Mouse (Mus musculus) lung, postnatal 25 days (tissue): ENCODE measurements around the gene Lars2.
"Not testable (repeated sequence)": the region's sequence is repeated elsewhere in the genome, so short reads cannot be mapped to it uniquely, and the experiment has no call there.

Experiments
- DNase-seq: peaks from one replicate; pipeline ENCODE4 v3.0.0; 2022; ENCODE audit warnings: low spot score

Lars2 gene

GRCm38 (mm10) chr9:123366708-123367385 lies at the start of gene Lars2:
TSS of gene Lars2 (plus strand) at chr9:123366927.
- DNase-seq = peak; percentile 95

- DNase-seq = no peak
These were observed 40.6 kb upstream of the Lars2 start for GRCm38 (mm10) chr9:123326106-123326505.

DNA sequence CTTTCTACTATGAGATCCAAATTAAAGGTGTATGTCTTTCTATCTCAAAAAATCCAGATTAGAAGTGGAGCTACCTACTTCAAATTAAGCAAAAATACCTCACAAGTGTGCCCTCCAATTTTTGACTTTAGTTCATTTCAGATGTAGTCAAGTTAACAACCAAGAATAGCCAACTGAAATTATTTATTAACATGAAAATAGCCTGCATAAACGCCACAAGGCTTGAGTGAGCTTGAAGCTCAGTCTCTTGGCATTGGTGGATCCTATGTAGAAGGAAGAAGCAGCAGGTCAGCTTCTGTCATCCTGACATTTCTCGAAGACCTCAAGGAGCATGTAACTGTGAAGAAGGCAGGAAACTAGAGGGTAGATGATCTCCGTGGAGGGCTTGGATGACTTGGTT lies 38.4 kb upstream of the Lars2 start:
- DNase-seq = no peak

GRCm38 (mm10) chr9:123329831-123330230 lies 36.9 kb upstream of the Lars2 start:
- no peak for DNase-seq

- DNase-seq = not testable (repeated sequence)
These were observed 36.5 kb upstream of the Lars2 start for GRCm38 (mm10) chr9:123330271-123330670.

DNA sequence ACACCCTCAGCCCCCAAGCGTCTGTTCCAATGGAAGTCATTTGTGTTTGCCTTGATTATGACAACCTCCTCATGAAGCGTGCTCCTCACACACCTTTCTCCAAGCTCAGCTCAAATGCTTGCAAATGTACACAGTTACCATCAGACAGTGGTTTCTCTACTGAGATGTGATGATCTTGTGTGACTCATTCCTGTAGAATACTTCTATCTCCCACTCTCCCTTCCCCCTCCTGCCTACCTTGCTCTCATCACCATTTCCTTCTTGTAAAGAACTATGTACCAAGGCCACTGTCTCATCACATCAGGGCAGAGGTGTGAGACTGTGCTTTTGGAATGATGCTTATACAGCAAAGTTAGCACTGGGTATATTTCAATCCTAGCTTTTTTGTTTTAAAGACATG lies 33.2 kb upstream of the Lars2 start:
- no peak for DNase-seq

DNA sequence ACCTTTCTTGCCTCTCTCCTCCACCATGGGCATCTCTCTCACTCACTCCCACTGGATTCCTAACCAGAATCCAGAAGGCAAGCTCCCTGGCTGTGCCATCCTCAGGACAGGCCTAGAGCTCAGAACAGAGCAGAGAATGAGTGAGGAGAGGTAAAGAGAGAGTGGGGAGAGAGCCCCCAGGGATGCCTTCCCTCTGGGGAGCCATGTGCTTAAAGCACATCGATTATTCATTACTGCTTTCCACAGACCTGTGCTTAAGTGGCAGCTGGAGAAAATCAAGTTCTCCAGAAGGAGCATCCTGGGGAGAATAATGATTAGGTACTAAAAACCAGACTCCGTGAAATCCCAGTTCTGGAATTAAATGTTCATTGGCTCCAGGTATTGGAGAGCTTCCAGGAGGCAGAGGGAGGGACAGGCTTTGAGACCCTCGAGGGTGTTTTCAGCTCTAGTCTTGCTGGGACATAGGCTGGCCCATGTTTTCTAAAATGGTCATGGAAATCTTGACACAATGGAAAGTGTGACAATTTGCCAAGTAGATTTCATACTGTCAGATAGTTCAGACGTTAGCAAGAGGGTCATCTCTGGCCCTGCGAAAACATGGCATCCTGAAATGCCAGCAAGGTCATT lies 31.6 kb upstream of the Lars2 start:
- DNase-seq = no peak

DNA sequence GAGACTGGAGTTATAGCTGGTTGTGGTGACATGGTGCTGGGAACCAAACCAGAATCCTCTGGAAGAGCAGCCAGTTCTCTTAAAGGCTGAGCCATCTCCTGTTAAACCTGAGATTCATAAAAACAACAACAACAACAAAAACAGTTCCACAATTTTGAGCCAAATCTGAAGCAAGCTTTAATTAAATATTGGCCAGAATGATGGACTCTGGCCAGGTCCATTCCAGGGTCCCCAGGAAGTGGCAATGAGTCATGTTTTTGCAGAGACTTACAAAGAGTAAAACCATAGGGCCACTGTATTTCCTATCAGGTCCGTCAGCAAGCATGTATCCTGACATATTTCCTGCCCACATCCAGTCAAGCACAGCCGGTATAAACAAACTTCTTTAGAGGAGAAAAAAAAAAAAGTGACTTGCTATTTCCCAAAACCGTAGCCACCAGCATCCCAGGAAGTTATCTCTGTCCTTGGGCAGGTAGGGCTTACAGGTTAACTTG lies 27.0 kb upstream of the Lars2 start:
- DNase-seq = no peak

DNA sequence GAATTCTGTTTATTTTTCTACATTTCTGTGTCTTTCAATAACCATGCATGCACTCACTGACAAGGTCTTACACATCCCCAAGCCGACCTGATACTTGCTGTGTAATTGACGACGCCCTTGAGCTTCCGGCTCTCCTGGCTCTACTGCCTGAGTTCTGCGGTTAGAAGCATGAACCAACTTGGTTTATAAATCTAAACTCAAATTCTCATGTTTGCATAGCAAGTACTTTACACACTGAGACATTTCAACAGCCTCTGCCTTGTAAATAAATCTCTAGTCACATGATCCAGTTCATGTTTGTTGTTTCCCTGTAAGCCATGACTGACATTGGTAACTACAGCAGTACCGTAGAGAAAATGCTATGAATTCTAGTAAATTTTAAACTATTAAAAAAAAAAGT lies 25.5 kb upstream of the Lars2 start:
- DNase-seq = peak; percentile 37

GRCm38 (mm10) chr9:123343069-123343468 lies 23.7 kb upstream of the Lars2 start:
- no peak for DNase-seq

DNA sequence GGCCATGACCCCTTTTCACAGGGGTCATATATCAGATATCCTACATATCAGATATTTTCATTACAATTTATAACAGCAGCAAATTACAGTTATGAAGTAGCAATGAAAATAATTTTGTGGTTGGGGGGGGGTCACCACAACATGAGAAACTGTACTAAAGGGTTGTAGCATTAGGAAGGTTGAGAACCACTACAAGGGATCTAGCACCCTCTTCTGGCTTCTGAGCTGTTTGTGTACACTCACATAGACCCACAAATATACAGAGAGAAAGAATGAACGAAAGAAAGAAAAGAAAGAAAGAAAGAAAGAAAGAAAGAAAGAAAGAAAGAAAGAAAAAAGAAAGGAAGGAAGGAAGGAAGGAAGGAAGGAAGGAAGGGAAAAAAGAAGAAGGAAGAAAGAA lies 17.4 kb upstream of the Lars2 start:
- DNase-seq = not testable (repeated sequence)

GRCm38 (mm10) chr9:123359981-123360380 lies 6.7 kb upstream of the Lars2 start:
- no peak for DNase-seq

DNA sequence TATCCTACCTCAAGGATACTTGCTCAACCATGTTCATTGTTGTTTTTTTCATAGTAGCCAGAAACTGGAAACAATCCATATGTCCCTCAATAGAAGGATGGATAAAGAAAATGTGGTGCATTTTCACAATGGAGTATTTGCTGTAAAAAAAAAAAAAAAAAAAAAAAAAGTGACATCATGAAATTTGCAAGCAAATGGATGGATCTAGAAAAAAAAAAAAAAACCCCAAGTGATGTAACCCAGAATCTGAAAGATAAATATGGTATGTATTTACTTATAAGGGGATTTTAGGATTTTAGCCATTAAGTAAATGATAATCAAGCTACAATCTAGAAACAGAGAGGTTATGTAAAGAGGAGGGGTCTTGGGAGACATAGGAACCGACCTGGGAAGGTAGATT lies 1.4 kb upstream of the Lars2 start:
- no peak for DNase-seq

GRCm38 (mm10) chr9:123365942-123366707 lies 602 bp upstream of the Lars2 start:
- DNase-seq = no peak

DNA sequence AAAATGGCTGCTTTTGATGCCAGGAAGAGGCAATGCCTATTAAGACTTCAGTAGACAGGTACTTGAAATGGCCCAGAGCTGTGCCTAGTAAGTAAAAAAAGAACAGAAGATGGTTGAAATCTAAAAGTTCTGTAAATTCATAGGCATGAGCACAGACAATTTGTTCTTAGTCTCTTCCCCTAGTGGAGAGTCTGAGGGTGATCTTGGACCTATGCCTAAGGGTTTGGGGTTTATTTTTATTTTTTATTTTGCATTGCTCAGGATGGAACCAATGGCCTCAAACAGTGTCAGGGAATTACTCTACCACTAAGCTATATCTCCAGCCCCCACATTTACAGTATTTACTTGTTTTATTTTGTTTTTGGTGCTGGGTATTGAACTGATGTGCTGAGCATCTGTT lies 909 bp downstream of the Lars2 start:
- DNase-seq = no peak

DNA sequence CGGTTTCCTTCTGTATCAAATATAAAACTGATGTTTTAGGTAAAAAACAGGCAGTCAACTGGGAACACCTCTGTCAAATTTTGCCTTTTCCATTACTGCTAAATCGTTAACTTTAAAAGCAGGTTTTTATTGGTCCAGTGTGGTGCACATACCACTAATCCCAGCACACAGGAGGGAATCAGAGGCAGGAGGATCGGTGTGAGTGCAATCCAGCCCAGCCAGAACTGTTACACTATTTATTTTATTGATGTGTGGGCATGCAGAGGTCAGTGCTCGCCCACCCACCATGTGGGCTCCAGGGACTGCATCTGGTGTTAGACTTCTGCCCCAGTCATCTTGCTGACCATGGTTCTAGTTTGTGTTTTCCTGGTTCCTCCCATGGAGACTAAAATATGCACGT lies 15.7 kb downstream of the Lars2 start:
- DNase-seq = no peak

DNA sequence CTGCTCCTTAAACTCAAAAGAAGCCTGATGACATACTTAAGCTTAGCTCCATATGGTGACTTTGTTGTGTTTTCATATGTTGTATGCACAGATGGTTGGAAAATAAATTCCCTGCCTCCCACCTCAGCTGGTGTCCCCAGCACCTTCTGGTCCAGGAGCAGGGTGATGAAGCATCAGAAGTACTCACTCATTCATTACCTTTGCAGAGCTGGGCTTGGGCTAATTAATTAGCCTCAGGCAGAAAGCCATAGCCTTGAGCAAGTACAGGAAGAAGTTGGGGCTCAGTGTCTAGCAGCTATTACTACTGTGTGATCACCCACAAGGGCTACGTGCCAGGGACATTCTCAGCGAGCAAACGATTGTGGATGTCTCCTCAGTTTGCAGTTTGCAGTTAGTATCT lies 18.0 kb downstream of the Lars2 start:
- DNase-seq = no peak

DNA sequence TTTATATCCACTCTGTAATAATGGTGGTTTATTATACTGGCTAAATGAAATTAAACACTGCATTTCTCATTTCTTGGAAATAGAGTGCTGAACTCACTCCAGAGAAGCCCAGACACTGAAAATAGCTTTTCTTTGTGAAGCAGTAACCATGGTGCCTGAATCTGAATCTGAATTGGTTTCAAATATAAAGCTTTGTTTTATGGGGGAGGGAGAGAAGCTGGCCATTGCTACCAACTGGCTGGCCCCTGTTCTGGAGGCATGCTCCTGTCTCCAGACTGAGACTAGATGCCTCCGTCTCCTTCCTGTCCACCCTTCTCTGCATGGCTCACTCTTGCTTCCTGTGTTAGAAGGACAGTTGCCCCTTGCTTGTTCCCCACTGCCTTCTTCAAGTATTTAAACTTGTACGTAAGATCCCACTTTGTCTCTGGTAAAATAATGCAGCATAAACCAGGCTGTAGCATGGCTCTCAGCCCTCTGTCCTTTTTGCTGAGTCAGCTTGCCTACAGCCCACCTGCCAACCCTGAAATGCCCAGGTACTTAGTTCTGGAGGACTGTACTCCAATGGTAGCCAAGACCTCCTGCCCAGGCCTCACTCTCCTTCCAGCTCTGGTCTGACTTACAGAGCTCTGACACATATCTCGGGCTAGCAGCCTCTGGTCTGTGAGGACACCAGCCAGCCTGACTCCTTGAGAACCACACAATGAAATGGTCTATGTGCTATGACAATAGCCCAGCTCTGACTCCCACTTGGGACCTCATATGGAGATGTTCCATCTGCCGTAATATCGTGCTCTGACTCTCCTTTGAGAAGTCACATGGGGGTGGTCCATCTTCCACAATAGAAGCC lies 18.8 kb downstream of the Lars2 start:
- no peak for DNase-seq

DNA sequence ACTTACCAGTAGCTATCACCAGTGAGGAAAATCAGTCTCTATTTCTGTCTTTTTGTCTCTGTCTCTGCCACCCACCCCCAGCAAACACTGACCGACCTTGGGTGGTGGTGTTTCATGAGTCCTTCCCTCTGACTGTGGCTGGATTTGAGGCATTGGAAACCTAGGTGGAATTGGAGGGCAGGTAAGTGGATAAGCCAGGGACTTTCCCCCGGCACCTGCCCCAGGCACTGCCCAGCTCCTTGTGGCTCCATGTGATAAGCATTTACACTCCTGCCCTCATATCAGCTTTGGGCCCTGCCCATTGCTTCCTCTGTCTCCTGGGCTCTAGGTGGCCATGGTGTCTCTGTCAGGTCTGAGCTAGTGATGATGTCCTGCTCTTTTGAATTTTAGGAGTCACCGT lies 19.6 kb downstream of the Lars2 start:
- DNase-seq = no peak

- DNase-seq = not testable (repeated sequence)
These were observed 21.6 kb downstream of the Lars2 start for GRCm38 (mm10) chr9:123388087-123389007.
